Mouse (Mus musculus): ENCODE measurements around the gene Abcc10. TPM values are rescaled to one million over a fixed set of nuclear protein-coding genes. Genes with fewer than 3 reads are reported as not detected.
A peak's percentile ranks its signal among the peaks of the same experiment; 100 is the strongest.

Gene Abcc10
- polyA plus RNA-seq, 1 experiment from 2014 or later = 3.4 TPM

GRCm38 (mm10) chr17:46273803-46274236, 54.3 kb downstream of the Abcc10 start:
- Histone ChIP-seq H3K9ac (replicated peaks; ENCODE audit: low read depth) (no peak overlapping the region), H3K4me1 (ENCODE audit: insufficient read depth, low read depth, low read length) (no peaks in the 10 kb centered on the region), H3K27ac (ENCODE audit: low read length) (0 out of 2 replicates have a peak overlapping the region, but pooled peaks have one; percentile 32), H3K4me3 (ENCODE audit: low read depth, low read length) (no peak overlapping the region), H3K9me3 (ENCODE audit: low read length) (no peaks in the 10 kb centered on the region), H3K36me3 (ENCODE audit: insufficient read depth, low read length) (peaks cover 8% of the 10 kb centered on the region; the same call in 1 of the 2 replicates), H3K27me3 (replicated peaks; ENCODE audit: insufficient read depth, low read length) (no peaks in the 10 kb centered on the region), H3K4me2 (replicated peaks; ENCODE audit: low read depth, low read length) (no peak overlapping the region)
- WGBS = 65% methylated on average over 1 of the region's 1 CpGs
- TF ChIP-seq CTCF (IDR thresholded peaks at IDR 0.05) (no peak), EP300 (IDR thresholded peaks at IDR 0.05) (no peak)
- DNase-seq (ENCODE audit: low spot score) (no peak), ATAC-seq (peak; percentile 21)

GRCm38 (mm10) chr17:46272675-46273074, 55.5 kb downstream of the Abcc10 start:
- Histone ChIP-seq H3K9me3 (ENCODE audit: low read length) (no peaks in the 10 kb centered on the region), H3K9ac (replicated peaks; ENCODE audit: low read depth) (no peak overlapping the region), H3K36me3 (ENCODE audit: insufficient read depth, low read length) (peaks cover 8% of the 10 kb centered on the region; the same call in 1 of the 2 replicates), H3K27me3 (replicated peaks; ENCODE audit: insufficient read depth, low read length) (no peaks in the 10 kb centered on the region), H3K27ac (ENCODE audit: low read length) (no peak overlapping the region), H3K4me2 (replicated peaks; ENCODE audit: low read depth, low read length) (no peak overlapping the region), H3K4me1 (ENCODE audit: insufficient read depth, low read depth, low read length) (no peaks in the 10 kb centered on the region), H3K4me3 (ENCODE audit: low read depth, low read length) (no peak overlapping the region)
- no peak for DNase-seq (ENCODE audit: low spot score)
- 78% methylated on average over 5 of the region's 5 CpGs for WGBS
- TF ChIP-seq CTCF (IDR thresholded peaks at IDR 0.05) = no peak
- TF ChIP-seq EP300 (IDR thresholded peaks at IDR 0.05) = no peak
- ATAC-seq = 0 out of 2 replicates have a peak, but pooled peaks have one; percentile 21

GRCm38 (mm10) chr17:46272058-46272457, 56.1 kb downstream of the Abcc10 start:
- H3K9me3 ChIP-seq (ENCODE audit: low read length) = no peaks in the 10 kb centered on the region
- ATAC-seq = no peak
- DNase-seq (ENCODE audit: low spot score) = no peak
- H3K4me2 ChIP-seq (replicated peaks; ENCODE audit: low read depth, low read length) = no peak overlapping the region
- TF ChIP-seq CTCF (IDR thresholded peaks at IDR 0.05) (no peak), EP300 (IDR thresholded peaks at IDR 0.05) (no peak)
- H3K9ac ChIP-seq (replicated peaks; ENCODE audit: low read depth) = no peak overlapping the region
- H3K27me3 ChIP-seq (replicated peaks; ENCODE audit: insufficient read depth, low read length) = no peaks in the 10 kb centered on the region
- no peaks in the 10 kb centered on the region for H3K4me1 ChIP-seq (ENCODE audit: insufficient read depth, low read depth, low read length)
- H3K36me3 ChIP-seq (ENCODE audit: insufficient read depth, low read length) = peaks cover 8% of the 10 kb centered on the region; the same call in 1 of the 2 replicates
- WGBS = 87% methylated on average over 2 of the region's 2 CpGs
- H3K4me3 ChIP-seq (ENCODE audit: low read depth, low read length) = no peak overlapping the region
- no peak overlapping the region for H3K27ac ChIP-seq (ENCODE audit: low read length)

- DNase-seq (ENCODE audit: low spot score) = no peak
- 59% methylated on average over 19 of the region's 19 CpGs for WGBS
- no peaks in the 10 kb centered on the region for H3K9me3 ChIP-seq (ENCODE audit: low read length)
- H3K36me3 ChIP-seq (ENCODE audit: insufficient read depth, low read length) = peaks cover 8% of the 10 kb centered on the region; the same call in 1 of the 2 replicates
- H3K27me3 ChIP-seq (replicated peaks; ENCODE audit: insufficient read depth, low read length) = no peaks in the 10 kb centered on the region
- 0 out of 2 replicates have a peak, but pooled peaks have one; percentile 6 for ATAC-seq
- 0 out of 2 replicates have a peak overlapping the region, but pooled peaks have one; percentile 15 for H3K27ac ChIP-seq (ENCODE audit: low read length)
- TF ChIP-seq EP300 (IDR thresholded peaks at IDR 0.05) (no peak), CTCF (IDR thresholded peaks at IDR 0.05) (no peak)
- H3K4me2 ChIP-seq (replicated peaks; ENCODE audit: low read depth, low read length) = no peak overlapping the region
- no peak overlapping the region for H3K9ac ChIP-seq (replicated peaks; ENCODE audit: low read depth)
- H3K4me1 ChIP-seq (ENCODE audit: insufficient read depth, low read depth, low read length) = no peaks in the 10 kb centered on the region
- no peak overlapping the region for H3K4me3 ChIP-seq (ENCODE audit: low read depth, low read length)
Measured at GRCm38 (mm10) chr17:46269771-46270534, 58.2 kb downstream of the Abcc10 start.

GRCm38 (mm10) chr17:46268026-46268720, 60.0 kb downstream of the Abcc10 start:
- no peaks in the 10 kb centered on the region for H3K9me3 ChIP-seq (ENCODE audit: low read length)
- ATAC-seq (no peak), DNase-seq (ENCODE audit: low spot score) (no peak)
- peaks cover 13% of the 10 kb centered on the region; the same call in 1 of the 2 replicates for H3K36me3 ChIP-seq (ENCODE audit: insufficient read depth, low read length)
- H3K27ac ChIP-seq (ENCODE audit: low read length) = peak overlapping the region; percentile 79
- WGBS = 67% methylated on average over 10 of the region's 10 CpGs
- H3K4me3 ChIP-seq (ENCODE audit: low read depth, low read length) = no peak overlapping the region
- TF ChIP-seq CTCF (IDR thresholded peaks at IDR 0.05) (no peak), EP300 (IDR thresholded peaks at IDR 0.05) (no peak)
- H3K4me1 ChIP-seq (ENCODE audit: insufficient read depth, low read depth, low read length) = no peaks in the 10 kb centered on the region
- no peak overlapping the region for H3K9ac ChIP-seq (replicated peaks; ENCODE audit: low read depth)
- H3K4me2 ChIP-seq (replicated peaks; ENCODE audit: low read depth, low read length) = no peak overlapping the region
- H3K27me3 ChIP-seq (replicated peaks; ENCODE audit: insufficient read depth, low read length) = no peaks in the 10 kb centered on the region

GRCm38 (mm10) chr17:46267511-46267910, 60.6 kb downstream of the Abcc10 start:
- Histone ChIP-seq H3K27ac (ENCODE audit: low read length) (peak overlapping the region; percentile 79), H3K9ac (replicated peaks; ENCODE audit: low read depth) (no peak overlapping the region), H3K4me2 (replicated peaks; ENCODE audit: low read depth, low read length) (no peak overlapping the region), H3K4me1 (ENCODE audit: insufficient read depth, low read depth, low read length) (no peaks in the 10 kb centered on the region), H3K27me3 (replicated peaks; ENCODE audit: insufficient read depth, low read length) (no peaks in the 10 kb centered on the region), H3K36me3 (ENCODE audit: insufficient read depth, low read length) (peaks cover 20% of the 10 kb centered on the region; the same call in 1 of the 2 replicates), H3K9me3 (ENCODE audit: low read length) (no peaks in the 10 kb centered on the region), H3K4me3 (ENCODE audit: low read depth, low read length) (no peak overlapping the region)
- DNase-seq (ENCODE audit: low spot score) (no peak), ATAC-seq (no peak)
- no peak for TF ChIP-seq CTCF (IDR thresholded peaks at IDR 0.05)
- no peak for TF ChIP-seq EP300 (IDR thresholded peaks at IDR 0.05)
- 80% methylated on average over 7 of the region's 7 CpGs for WGBS

Measured in lung, postnatal 0 days (tissue).